Mouse (Mus musculus): Measurements from ENCODE around the gene Pik3r2.
A peak's percentile ranks its signal among the peaks of the same experiment; 100 is the strongest.

The Pik3r2 gene

DNA sequence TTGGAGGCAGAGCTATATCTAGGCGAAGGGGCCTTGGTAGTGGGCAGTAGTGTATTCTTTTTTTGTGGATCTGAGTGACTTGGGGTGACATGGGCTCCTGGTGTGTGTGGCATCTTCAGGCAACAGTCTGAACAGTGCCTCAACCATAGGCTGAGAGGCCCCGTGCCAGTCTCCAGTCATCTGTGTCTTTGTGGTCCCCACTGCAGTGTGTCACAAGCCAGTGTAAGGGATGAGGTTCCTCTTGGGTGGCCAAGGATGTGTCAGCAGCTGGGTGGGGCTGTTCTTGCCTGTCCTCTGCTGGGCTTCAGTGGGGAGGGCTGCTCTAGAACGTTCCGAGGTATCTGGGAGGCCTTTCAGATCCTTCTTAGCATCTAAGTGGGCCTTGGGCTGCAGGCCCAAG lies 45.6 kb downstream of the Pik3r2 start:
- DNase-seq: no peak

GRCm38 (mm10) chr8:70729808-70730475 lies 46.6 kb downstream of the Pik3r2 start:
- DNase-seq: no peak

- DNase-seq: no peak
Observed at GRCm38 (mm10) chr8:70726721-70727120, 49.8 kb downstream of the Pik3r2 start.

DNA sequence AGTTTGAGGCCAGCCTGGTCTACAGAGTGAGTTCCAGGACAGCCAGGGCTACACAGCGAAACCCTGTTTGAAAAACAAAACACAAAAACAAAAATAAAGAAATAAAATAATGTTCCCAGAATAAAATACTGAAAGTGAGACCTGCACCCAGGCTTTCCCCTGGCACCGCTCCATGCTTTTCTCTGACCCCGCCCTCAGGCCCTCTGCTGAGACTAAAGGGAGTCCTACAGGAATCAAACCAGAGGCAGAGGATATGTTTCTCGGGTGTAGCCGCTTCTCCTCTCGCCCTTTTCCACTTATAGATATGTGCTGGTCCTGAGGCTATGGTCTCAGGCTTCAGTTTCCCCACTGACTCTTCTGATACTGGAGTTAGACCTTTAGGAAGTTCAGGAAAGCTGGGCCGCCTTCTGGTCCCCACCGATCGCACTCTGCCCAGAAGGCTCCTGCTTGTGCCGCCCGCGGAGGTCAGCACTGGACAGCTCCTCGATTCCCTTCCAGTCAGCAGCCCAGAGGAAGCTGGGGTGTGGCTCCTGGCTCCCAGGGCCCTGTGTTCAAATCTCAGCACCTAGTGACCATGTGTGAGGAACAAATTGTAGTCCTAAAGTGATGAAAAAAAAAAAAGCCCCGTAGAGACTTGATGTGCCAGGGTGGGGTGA lies 50.6 kb downstream of the Pik3r2 start:
- DNase-seq: peak; percentile 40

GRCm38 (mm10) chr8:70724216-70724615 lies 52.3 kb downstream of the Pik3r2 start:
- no peak for DNase-seq

- peak; percentile 60 for DNase-seq
Observed at GRCm38 (mm10) chr8:70723486-70724210, 52.9 kb downstream of the Pik3r2 start, which contains the start of gene Pde4c. TSS of gene Pde4c (plus strand) at chr8:70723720.

DNA sequence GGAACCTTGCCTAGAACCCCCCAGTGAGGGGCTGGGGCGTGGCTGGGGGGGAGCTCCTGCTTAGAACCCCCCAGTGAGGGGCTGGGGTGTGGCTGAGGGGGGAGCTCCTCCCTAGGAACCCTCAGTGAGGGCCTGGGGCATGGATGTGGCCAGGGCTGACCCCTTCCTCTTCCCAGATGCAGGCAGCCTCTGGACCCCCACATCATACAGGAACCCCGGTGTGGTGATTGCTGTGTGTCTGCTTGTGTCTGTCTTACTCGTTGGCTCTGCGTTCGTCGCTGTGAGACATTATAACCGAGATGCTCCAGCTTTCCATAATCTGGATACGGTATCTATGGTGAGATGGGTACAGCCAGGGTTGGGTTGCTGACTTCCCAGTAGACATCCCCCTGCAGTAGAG lies 54.9 kb downstream of the Pik3r2 start:
- DNase-seq: no peak

DNA sequence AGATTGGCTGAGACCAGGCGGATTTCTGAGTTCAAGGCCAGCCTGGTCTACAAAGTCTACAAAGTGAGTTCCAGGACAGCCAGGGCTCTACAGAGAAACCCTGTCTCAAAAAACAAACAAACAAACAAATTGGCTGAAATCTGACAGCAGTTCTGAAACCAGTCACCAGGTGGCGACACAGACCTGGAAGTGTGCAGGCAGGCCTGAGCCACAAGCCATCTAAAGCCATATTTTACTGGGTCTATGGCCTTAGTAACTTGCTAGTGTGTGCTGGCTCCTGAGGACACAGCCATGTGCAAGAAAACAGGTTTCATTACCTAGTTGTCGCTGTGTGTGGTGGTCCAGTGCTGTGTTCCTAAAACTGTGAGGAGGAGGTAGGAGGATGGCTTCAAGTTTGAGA lies 55.8 kb downstream of the Pik3r2 start:
- DNase-seq: peak; percentile 75

DNA sequence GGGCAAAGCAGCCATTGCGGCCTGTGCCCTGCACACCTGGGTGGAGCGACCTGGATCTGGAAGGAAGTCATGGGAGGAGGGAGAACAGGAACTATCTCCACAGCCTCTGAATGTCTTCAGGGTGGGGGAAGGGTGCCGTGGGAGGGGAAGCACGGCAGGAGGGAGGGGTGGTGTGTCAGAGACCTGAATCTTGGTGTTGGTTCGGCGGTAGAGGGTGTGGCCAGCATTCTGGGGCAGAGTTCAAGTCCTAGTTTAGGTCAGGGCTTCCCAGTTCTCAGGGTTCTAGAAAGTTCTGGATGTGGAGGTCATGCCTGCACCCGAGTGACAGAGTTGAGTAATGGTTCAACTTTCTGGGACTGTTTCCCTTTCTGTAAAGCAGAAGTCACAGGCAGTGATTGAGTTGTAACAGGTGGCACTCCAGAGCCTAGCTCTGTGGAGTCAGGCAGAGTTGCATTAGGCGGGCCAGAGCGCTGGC lies 56.7 kb downstream of the Pik3r2 start:
- DNase-seq: no peak

GRCm38 (mm10) chr8:70718297-70718696 lies 58.2 kb downstream of the Pik3r2 start, which contains the start of gene Gm3336:
TSS of gene Gm3336 (plus strand) at chr8:70718543.
- peak; percentile 71 for DNase-seq

All from liver (tissue).